Mouse (Mus musculus) embryonic fibroblast, embryonic 13.5 days (primary cell): Measurements from ENCODE around the gene Gm45021. TPM values are rescaled to one million over a fixed set of nuclear protein-coding genes. Genes with fewer than 3 reads are reported as not detected.

Experiments used
- H3K27ac ChIP-seq: 2 replicates; pipeline ENCODE4 v1.5.1; 2012; ENCODE audit warnings: low read length, control low read depth, inconsistent platforms; ENCODE audit not compliant: insufficient read depth
- H3K4me1 ChIP-seq: 2 replicates; pipeline ENCODE4 v1.6.1; 2011; ENCODE audit warnings: low read length; ENCODE audit not compliant: control insufficient read depth, insufficient read depth
- H3K4me3 ChIP-seq: 2 replicates; pipeline ENCODE4 v1.5.1; 2011; ENCODE audit warnings: mild to moderate bottlenecking, control low read depth, low read length; ENCODE audit not compliant: insufficient read depth
- CTCF ChIP-seq: IDR thresholded peaks from 2 replicates; pipeline ENCODE4 v1.5.1; 2011; ENCODE audit warnings: mild to moderate bottlenecking, control low read depth, low read length, moderate library complexity, borderline replicate concordance; ENCODE audit not compliant: insufficient read depth
- POLR2A ChIP-seq: IDR thresholded peaks from 2 replicates; pipeline ENCODE4 v1.6.1; 2011; ENCODE audit warnings: low read depth, mild to moderate bottlenecking, control low read depth, low read length, moderate library complexity
- polyA plus RNA-seq: library from polyadenylated mRNA; stranded (reverse); fragments of >200 nt; gene quantifications from 2 replicates; pipeline ENCODE4 v1.2.4, GENCODE M21; 2011; ENCODE audit warnings: low read depth; ENCODE audit not compliant: missing spikeins, insufficient read length

Gm45021 gene
- polyA plus RNA-seq, 1 experiment, result not detected

GRCm38 (mm10) chr6:48645660-48646308 lies 56.4 kb downstream of the Gm45021 start:
- no peaks in the 10 kb centered on the region for H3K4me1 ChIP-seq
- peak; percentile 72; the same call in 1 of the 2 replicates for TF ChIP-seq CTCF
- TF ChIP-seq POLR2A, result no peak
- H3K27ac ChIP-seq, result no peak overlapping the region
- H3K4me3 ChIP-seq, result no peak overlapping the region

DNA sequence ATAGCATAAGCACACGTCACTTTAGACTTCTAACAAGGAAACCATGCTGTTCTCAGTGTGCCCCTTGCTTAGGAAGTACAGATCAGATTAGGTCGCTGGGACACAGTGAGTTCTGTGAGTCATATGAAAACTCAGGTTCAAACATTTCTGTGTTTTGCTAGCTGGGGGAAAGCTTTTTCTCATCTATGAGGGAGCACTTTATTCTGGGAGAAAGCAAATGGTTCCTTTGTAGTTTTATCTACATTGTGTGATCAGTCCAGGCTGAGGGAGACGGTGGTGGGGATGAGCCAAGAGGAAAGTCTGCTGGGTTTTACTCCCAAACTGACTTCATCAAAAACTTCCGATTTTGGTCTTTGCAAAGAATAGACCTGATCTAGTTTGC lies 56.9 kb downstream of the Gm45021 start:
- TF ChIP-seq POLR2A (no peak), CTCF (no peak)
- Histone ChIP-seq H3K4me1 (no peaks in the 10 kb centered on the region), H3K4me3 (no peak overlapping the region)

DNA sequence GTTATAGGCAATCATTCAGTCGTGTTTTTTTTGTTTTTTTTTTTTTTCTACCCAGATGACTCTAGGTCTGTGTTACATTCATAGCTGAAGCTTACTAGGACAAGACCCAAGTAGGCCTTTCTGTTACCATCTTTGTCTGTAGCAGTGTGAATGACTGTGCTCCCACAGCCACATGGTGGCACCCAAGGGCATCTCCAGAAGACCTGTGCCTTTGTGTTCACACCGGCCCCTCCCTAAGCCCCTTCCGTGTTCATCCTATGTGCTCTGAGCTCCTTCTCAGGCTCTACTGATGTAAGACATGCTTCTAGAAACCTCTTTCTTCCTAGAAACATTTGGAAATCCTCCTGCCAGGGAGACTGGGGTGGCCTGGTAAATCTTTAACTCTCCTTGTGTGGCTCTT lies 57.6 kb downstream of the Gm45021 start, which contains the start of gene Gimap8:
TSS of gene Gimap8 (plus strand) at position 240 of the 400 bp plus-strand sequence.
- no peak for TF ChIP-seq POLR2A
- TF ChIP-seq CTCF, result peak; percentile 11; the same call in 1 of the 2 replicates
- Histone ChIP-seq H3K4me3 (no peak within 1 kb of the TSS), H3K4me1 (no peaks in the 10 kb centered on the region), H3K27ac (no peak within 1 kb of the TSS)

More for the DNA sequence above, 56.9 kb downstream of the Gm45021 start:
- H3K27ac ChIP-seq, result no peak overlapping the region

DNA sequence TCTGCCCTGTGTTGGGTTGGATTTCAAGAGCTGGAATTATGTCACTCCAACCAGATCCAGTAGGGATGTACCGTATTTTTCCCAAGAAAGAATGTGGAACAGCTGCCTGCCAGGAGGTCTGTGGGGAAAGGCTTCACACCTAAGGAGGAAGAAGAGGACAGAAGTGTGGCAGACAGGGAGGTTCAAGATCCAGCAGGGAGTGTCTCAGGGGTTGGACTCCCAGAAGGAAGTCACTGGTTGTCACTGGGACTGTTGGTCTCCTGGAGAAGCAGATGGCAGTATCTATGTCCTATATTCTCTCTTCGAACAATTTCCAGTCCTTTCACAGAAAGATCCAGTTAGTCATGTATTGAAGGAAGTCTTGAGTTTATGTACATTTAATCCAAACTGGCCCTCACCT lies 58.2 kb downstream of the Gm45021 start:
- Histone ChIP-seq H3K4me3 (no peak overlapping the region), H3K27ac (no peak overlapping the region), H3K4me1 (no peaks in the 10 kb centered on the region)
- no peak for TF ChIP-seq CTCF
- no peak for TF ChIP-seq POLR2A

DNA sequence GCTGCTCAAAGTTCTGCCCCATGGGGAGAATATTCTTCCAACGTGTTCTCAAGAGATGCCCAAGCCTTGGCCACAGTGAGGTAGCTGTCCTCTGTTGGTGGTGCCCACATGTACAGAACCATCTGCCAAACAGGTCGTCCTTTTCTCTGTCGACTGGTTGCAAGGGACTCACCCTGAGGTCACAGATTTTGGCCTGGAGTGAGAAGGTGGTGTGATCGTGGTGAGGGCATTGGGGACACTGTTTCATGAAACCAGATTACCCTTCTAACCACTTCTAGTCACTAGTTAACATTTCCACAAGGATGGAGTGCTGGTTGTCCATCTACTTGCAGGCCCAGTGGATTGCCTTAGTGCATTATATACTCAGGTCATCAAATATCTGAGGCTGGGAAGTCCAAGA lies 59.4 kb downstream of the Gm45021 start:
- H3K4me1 ChIP-seq, result no peaks in the 10 kb centered on the region
- no peak for TF ChIP-seq POLR2A
- TF ChIP-seq CTCF, result no peak
- no peak overlapping the region for H3K27ac ChIP-seq
- no peak overlapping the region for H3K4me3 ChIP-seq

DNA sequence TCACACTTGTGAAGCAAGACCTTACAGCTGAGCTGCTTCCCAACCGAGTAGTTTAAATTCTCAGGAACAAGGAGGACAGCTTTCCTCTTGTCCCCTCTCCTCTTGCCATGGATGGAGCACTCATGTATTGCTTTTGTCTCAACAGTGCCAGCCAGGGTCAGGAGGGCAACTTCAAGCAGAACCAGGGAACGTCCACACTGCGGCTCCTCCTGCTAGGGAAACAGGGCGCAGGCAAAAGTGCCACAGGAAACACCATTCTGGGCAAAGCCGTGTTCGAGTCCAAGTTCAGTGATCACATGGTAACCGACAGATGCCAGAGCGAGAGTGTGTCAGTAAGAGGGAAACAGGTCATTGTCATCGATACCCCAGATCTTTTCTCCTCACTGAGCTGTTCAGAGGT lies 60.6 kb downstream of the Gm45021 start:
- no peak overlapping the region for H3K4me3 ChIP-seq
- TF ChIP-seq CTCF, result no peak
- no peak for TF ChIP-seq POLR2A
- H3K4me1 ChIP-seq, result no peaks in the 10 kb centered on the region

GRCm38 (mm10) chr6:48658721-48659120 lies 69.3 kb downstream of the Gm45021 start:
- TF ChIP-seq CTCF (no peak), POLR2A (no peak)
- Histone ChIP-seq H3K27ac (no peak overlapping the region), H3K4me3 (no peak overlapping the region), H3K4me1 (no peaks in the 10 kb centered on the region)

More for the DNA sequence above, 60.6 kb downstream of the Gm45021 start:
- no peak overlapping the region for H3K27ac ChIP-seq

Other genes with a start within 250 kb of the Gm45021 start
- 10.8 and 15.6 TPM in 2 replicates for gene Krba1, start 194.0 kb upstream of the Gm45021 start, polyA plus RNA-seq
- 10.6 and 14.7 TPM in 2 replicates for gene Zfp467, start 143.8 kb upstream of the Gm45021 start, polyA plus RNA-seq
- 0.08 and 0.21 TPM in 2 replicates for gene Sspo, start 141.4 kb upstream of the Gm45021 start, polyA plus RNA-seq
- 13.9 and 18.2 TPM in 2 replicates for gene Atp6v0e2, start 52.0 kb upstream of the Gm45021 start, polyA plus RNA-seq
- gene Lrrc61, start 34.8 kb upstream of the Gm45021 start, polyA plus RNA-seq, result 5.5 and 9.2 TPM in 2 replicates
- 2.1 and 2.3 TPM in 2 replicates for gene Rarres2, start 16.8 kb upstream of the Gm45021 start, polyA plus RNA-seq
- 16.3 and 19.0 TPM in 2 replicates for gene Repin1, start 4.3 kb downstream of the Gm45021 start, polyA plus RNA-seq
- gene Gm44965, start 4.3 kb downstream of the Gm45021 start, polyA plus RNA-seq, result not detected in 2 replicates
- gene Zfp775, start 12.5 kb downstream of the Gm45021 start, polyA plus RNA-seq, result 2.2 and 2.7 TPM in 2 replicates
- gene AI854703, start 37.2 kb downstream of the Gm45021 start, polyA plus RNA-seq, result 0.84 and 1.6 TPM in 2 replicates
- not detected in 2 replicates for gene Gimap8, start 57.6 kb downstream of the Gm45021 start, polyA plus RNA-seq
- 1.5 and 1.7 TPM in 2 replicates for gene Gimap9, start 86.5 kb downstream of the Gm45021 start, polyA plus RNA-seq
- gene Gimap4, start 94.9 kb downstream of the Gm45021 start, polyA plus RNA-seq, result not detected in 2 replicates
- 0.72 and 0.88 TPM in 2 replicates for gene Gimap6, start 118.6 kb downstream of the Gm45021 start, polyA plus RNA-seq
- not detected in 2 replicates for gene Gm28053, start 129.0 kb downstream of the Gm45021 start, polyA plus RNA-seq
- not detected in 2 replicates for gene Gimap7, start 129.0 kb downstream of the Gm45021 start, polyA plus RNA-seq
- not detected in 2 replicates for gene Gimap1, start 149.4 kb downstream of the Gm45021 start, polyA plus RNA-seq
- gene Gimap5, start 156.6 kb downstream of the Gm45021 start, polyA plus RNA-seq, result not detected in 2 replicates
- not detected in 2 replicates for gene Gimap3, start 181.2 kb downstream of the Gm45021 start, polyA plus RNA-seq